Mouse (Mus musculus): ENCODE results near the gene Rorb.

Rorb gene

DNA sequence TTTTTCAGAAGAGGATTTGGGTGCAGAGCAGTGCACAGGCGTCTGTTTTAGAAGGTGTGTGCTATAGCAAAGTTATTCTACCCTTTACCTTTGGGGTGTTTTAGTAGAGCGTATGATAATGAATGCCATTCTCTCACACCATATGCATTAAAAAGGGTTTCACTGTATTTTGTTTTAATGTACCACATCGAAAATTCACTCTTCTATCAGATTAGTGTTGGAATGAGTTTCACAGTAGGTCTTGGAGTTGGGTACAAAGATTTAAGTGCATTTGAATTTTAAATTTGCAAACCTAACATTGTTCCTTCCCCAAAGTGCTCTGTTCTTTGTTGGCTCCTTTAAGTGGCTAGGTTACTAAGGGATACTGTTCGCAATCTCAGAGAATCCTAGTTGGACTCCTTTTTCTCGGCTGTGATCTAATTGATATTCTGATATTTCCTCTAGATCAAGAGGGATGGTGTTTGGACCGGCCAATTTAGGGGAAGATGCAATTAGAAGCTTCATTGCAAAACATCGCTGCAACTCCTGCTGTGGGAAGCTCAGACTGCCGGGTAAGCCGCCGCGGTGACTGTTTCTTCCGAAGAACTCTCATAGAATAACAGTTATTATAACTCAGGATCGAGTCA is 222.4 kb downstream of the Rorb start:
- peak; percentile 25 to 27 for DNase-seq (ENCODE audit: low spot score in 2 of 2)

DNA sequence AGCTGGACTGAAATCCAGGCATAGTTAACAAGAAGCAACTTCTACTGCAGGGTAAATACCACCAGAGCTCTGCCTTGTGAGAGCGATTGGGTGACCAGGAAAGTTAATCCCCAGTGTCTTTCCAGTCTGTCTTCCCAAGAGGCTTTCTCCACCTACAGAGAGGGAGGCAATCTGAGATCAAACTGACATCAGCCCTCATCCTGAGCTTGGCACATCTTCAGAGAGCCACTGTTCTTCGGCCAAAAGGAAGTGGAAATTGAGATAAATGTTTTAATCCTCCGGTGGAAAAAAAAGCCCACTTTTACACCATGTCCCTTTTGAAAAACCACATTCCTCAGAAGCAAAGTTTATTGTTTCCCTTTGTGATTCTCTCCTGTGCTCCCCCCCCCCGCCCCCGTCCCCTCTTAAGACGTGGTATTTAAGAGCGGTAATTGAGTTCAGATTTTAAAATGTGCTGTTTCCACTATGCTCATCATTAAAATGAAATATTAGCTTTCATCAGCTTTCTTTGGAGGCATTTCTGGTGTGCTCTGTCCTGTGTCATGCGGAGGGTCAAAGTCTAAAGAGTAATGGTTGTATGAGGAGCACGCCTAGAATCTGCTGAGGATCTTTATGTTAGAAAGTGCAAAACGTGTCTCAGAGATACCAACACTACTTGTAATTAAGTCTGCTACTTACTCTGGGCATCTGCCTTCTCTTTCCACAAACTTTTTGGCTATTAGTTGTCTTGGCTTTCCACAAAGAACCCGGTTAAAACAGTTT is 223.2 kb downstream of the Rorb start:
- no peak for DNase-seq (ENCODE audit: low spot score in 2 of 2)

DNA sequence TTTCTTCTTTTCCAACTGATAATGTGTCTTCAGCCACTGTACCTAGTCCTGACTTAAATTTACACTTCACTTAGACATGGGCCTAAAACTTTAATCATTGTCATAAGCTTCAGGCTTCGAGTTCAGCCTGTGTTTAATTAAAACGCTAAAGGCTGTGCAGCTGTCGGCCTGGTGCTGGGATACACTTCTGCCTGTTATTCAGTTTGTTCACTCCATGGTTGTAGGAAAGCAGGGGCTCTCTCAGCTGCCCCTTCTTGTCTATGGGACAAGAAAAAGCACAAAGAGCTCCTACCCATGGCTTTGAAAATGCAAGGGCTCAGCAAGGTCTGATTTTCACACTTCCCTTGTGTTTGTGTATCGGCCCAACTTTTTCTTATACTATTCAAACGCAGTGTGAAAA is 229.8 kb downstream of the Rorb start:
- no peak for DNase-seq (ENCODE audit: low spot score in 2 of 2)
